Mouse (Mus musculus) intestine, embryonic 14.5 days (tissue): ENCODE data around the gene Map7d2. TPM values are rescaled to one million over a fixed set of nuclear protein-coding genes. Genes with fewer than 3 reads are reported as not detected.
A peak's percentile ranks its signal among the peaks of the same experiment; 100 is the strongest.

Experiments
- ATAC-seq: fragments of 200-750 bp; cut with Nextera tagmentation; replicated peaks from 2 replicates; pipeline ENCODE4 v1.8.0; 2017; ENCODE audit warnings: low read depth, moderate number of reproducible peaks, moderate TSS enrichment, moderate library complexity; ENCODE audit not compliant: low FRiP score, low TSS enrichment
- DNase-seq: peaks from one replicate; pipeline ENCODE4 v3.0.0-alpha.2; 2018; ENCODE audit warnings: low spot score
- H3K27ac ChIP-seq: fragments of 300-500 bp; sonication (generic); 2 replicates; pipeline ENCODE4 v1.5.1; 2014; ENCODE audit warnings: low read depth, mild to moderate bottlenecking, control low read depth
- H3K27me3 ChIP-seq: fragments of 300-500 bp; sonication (generic); replicated peaks from 2 replicates; pipeline ENCODE4 v1.6.1; 2014; ENCODE audit warnings: low read length, control low read depth; ENCODE audit not compliant: control insufficient read depth, insufficient read depth
- H3K36me3 ChIP-seq: fragments of 300-500 bp; sonication (generic); 2 replicates; pipeline ENCODE4 v1.6.1; 2014; ENCODE audit warnings: low read length, control low read depth; ENCODE audit not compliant: control insufficient read depth, insufficient read depth
- H3K4me1 ChIP-seq: fragments of 300-500 bp; sonication (generic); replicated peaks from 2 replicates; pipeline ENCODE4 v1.6.1; 2014; ENCODE audit warnings: low read length, control low read depth, mixed read lengths; ENCODE audit not compliant: control insufficient read depth, insufficient read depth
- H3K4me2 ChIP-seq: fragments of 300-500 bp; sonication (generic); 2 replicates; pipeline ENCODE4 v1.6.1; 2014; ENCODE audit warnings: low read length
- H3K4me3 ChIP-seq: fragments of 300-500 bp; sonication (generic); 2 replicates; pipeline ENCODE4 v1.5.1; 2014; ENCODE audit warnings: low read depth, low read length, control low read depth, mixed read lengths
- H3K9ac ChIP-seq: fragments of 300-500 bp; sonication (generic); 2 replicates; pipeline ENCODE4 v1.6.1; 2014; ENCODE audit warnings: mild to moderate bottlenecking, low read length
- H3K9me3 ChIP-seq: fragments of 300-500 bp; sonication (generic); 2 replicates; pipeline ENCODE4 v1.6.1; 2016; ENCODE audit warnings: low read length, control low read depth; ENCODE audit not compliant: control insufficient read depth
- WGBS: fragments of 180-500 bp; shearing (Covaris S2); extraction: QIAGEN DNeasy Blood & Tissue Kit; methylation state at CpG from one replicate; pipeline ENCODE4 v1.1.7; 2014; 5-methylcytosine and 5-hydroxymethylcytosine counted together
- polyA plus RNA-seq: library from polyadenylated mRNA; unstranded; fragments of >200 nt; fragmentation: Nextera tagmentation; extraction: Ambion mirVana; gene quantifications from 2 replicates; pipeline ENCODE4 v1.2.1, GENCODE M21; 2014

Map7d2 gene
- polyA plus RNA-seq, 1 experiment from 2014 or later = 1.9 TPM

DNA sequence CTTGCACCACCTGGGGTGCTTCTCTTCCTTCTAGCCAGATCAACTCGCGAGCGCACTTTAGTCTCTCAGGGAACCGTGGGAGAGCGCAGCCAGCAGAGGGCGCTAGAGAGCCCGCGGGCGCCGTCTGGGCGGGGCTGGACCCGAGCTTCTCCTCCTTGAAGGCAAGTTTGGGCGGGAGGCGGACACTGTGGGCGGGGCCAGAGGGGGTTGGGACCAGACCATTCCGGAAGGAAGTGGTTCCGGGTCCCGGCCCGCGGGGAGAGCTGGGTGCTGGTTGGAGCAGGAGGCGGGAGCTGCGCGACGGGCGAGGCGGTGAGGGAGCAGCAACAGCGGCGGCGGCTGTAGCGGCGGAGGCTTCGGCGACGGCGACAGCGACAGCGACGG is 118.0 kb downstream of the Map7d2 start:
- DNase-seq (peak; percentile 96), ATAC-seq (peak; percentile 98)
- peak overlapping the region; percentile 64; the same call in 1 of the 2 replicates for H3K27ac ChIP-seq
- 10% methylated on average over 36 of the region's 38 CpGs for WGBS
- no peaks in the 10 kb centered on the region for H3K4me1 ChIP-seq
- no peaks in the 10 kb centered on the region for H3K36me3 ChIP-seq
- H3K4me3 ChIP-seq = peak overlapping the region; percentile 51
- peak overlapping the region; percentile 55 for H3K9ac ChIP-seq
- peak overlapping the region; percentile 48 for H3K4me2 ChIP-seq
- H3K9me3 ChIP-seq = no peaks in the 10 kb centered on the region
- no peaks in the 10 kb centered on the region for H3K27me3 ChIP-seq

DNA sequence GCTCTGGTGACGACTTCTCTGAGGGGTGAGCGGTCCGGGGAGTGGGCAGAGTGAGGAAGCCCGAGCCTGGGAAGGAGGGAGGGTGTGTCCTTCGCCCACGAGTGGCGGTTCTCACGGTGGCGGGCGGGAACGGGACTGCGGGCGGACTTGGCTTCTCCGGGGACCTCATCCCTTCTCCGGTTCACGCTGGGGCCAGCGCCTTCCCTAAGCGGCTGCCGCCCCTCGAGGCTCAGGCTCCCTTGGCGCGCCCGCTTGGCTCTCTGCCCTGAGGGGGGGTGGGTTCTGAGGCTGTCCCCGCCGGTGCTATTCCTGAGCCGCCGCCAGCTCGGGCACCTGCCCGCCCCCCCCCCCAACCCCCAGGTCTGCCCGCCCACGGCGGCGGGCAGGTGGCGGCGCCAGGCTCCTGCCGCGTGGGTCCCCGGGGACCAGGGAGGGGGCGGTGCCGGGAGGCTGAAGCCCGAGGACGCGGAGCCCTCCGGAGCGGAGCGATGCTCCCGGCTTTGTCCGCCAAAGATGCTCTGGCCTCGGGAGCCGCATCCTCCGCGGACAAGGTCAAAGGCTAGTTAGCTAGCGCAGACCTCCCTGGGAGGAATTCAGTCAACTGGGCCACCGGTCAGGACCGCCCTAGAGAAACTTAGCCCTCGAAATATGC is 118.6 kb downstream of the Map7d2 start:
- ATAC-seq (peak; percentile 80), DNase-seq (peak; percentile 57)
- no peaks in the 10 kb centered on the region for H3K4me1 ChIP-seq
- WGBS = 21% methylated on average over 23 of the region's 56 CpGs
- no peaks in the 10 kb centered on the region for H3K36me3 ChIP-seq
- no peaks in the 10 kb centered on the region for H3K27me3 ChIP-seq
- no peaks in the 10 kb centered on the region for H3K9me3 ChIP-seq
- H3K4me3 ChIP-seq = peak overlapping the region; percentile 51
- H3K9ac ChIP-seq = peak overlapping the region; percentile 55
- H3K4me2 ChIP-seq = peak overlapping the region; percentile 48
- H3K27ac ChIP-seq = peak overlapping the region; percentile 64; the same call in 1 of the 2 replicates

- no peak overlapping the region for H3K27ac ChIP-seq
- H3K9me3 ChIP-seq = no peaks in the 10 kb centered on the region
- ATAC-seq = no peak
- no peak for DNase-seq
- H3K27me3 ChIP-seq = no peaks in the 10 kb centered on the region
- WGBS = 94% methylated on average over 18 of the region's 18 CpGs
- no peak overlapping the region for H3K4me2 ChIP-seq
- no peaks in the 10 kb centered on the region for H3K4me1 ChIP-seq
- H3K36me3 ChIP-seq = no peaks in the 10 kb centered on the region
- H3K4me3 ChIP-seq = no peak overlapping the region
- no peak overlapping the region for H3K9ac ChIP-seq
Observed at GRCm38 (mm10) chrX:159541936-159542335, 127.6 kb downstream of the Map7d2 start.

DNA sequence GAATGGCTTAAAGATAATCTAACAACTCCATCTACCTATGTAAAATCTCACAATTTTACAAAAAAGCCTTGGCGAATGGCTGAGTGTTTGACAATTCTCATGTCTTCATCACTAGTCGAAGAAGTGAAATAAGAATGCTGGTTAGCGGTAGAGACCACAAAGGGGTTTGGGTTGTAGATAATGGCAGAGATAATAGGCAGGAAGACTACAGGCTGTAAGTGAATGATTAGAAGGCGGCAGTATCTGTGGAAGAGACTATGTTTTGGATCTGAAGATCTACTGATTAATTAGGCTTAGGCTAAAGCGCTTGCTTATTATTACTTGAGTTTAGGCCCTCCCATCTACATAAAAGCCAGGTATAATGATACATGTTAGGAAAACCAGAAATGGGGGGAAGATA is 132.7 kb downstream of the Map7d2 start:
- no peak overlapping the region for H3K4me3 ChIP-seq
- H3K4me1 ChIP-seq = no peaks in the 10 kb centered on the region
- no peak overlapping the region for H3K27ac ChIP-seq
- H3K27me3 ChIP-seq = no peaks in the 10 kb centered on the region
- no peaks in the 10 kb centered on the region for H3K9me3 ChIP-seq
- 99% methylated on average over 5 of the region's 5 CpGs for WGBS
- H3K36me3 ChIP-seq = peaks cover 4% of the 10 kb centered on the region; the same call in 1 of the 2 replicates
- H3K9ac ChIP-seq = no peak overlapping the region
- DNase-seq = no peak
- no peak overlapping the region for H3K4me2 ChIP-seq
- no peak for ATAC-seq

Other genes with a start within 250 kb of the Map7d2 start
- gene Rps6ka3, start 204.3 kb upstream of the Map7d2 start, polyA plus RNA-seq = 6.7 and 8.0 TPM in 2 replicates
- gene Eif1ax, start 42.4 kb upstream of the Map7d2 start, polyA plus RNA-seq = 132 and 135 TPM in 2 replicates
- 18.4 and 21.9 TPM in 2 replicates for gene Bclaf3, start 112.1 kb downstream of the Map7d2 start, polyA plus RNA-seq
- 38.7 and 44.2 TPM in 2 replicates for gene Sh3kbp1, start 212.7 kb downstream of the Map7d2 start, polyA plus RNA-seq